Mouse (Mus musculus): ENCODE measurements around the gene Gm5089.
"Not testable (repeated sequence)": the region's sequence is repeated elsewhere in the genome, so short reads cannot be mapped to it uniquely, and the experiment has no call there.

Gene Gm5089

GRCm38 (mm10) chr14:122463734-122464341 lies 12.9 kb upstream of the Gm5089 start:
- DNase-seq (ENCODE audit: low spot score in 2 of 2), result not testable (repeated sequence)

GRCm38 (mm10) chr14:122463080-122463691 lies 12.3 kb upstream of the Gm5089 start:
- DNase-seq (ENCODE audit: low spot score in 2 of 2), result no peak

GRCm38 (mm10) chr14:122462689-122463079 lies 11.8 kb upstream of the Gm5089 start:
- no peak for DNase-seq (ENCODE audit: low spot score in 2 of 2)

GRCm38 (mm10) chr14:122461966-122462365 lies 11.1 kb upstream of the Gm5089 start:
- DNase-seq (ENCODE audit: low spot score in 2 of 2), result no peak

GRCm38 (mm10) chr14:122461500-122461899 lies 10.6 kb upstream of the Gm5089 start:
- DNase-seq (ENCODE audit: low spot score in 2 of 2), result no peak

- no peak for DNase-seq (ENCODE audit: low spot score in 2 of 2)
These were observed 9.3 kb upstream of the Gm5089 start for GRCm38 (mm10) chr14:122460226-122460625.

- DNase-seq (ENCODE audit: low spot score in 2 of 2), result no peak
These were observed 8.9 kb upstream of the Gm5089 start for GRCm38 (mm10) chr14:122459776-122460175.

- not testable (repeated sequence) for DNase-seq (ENCODE audit: low spot score in 2 of 2)
These were observed 8.4 kb upstream of the Gm5089 start for GRCm38 (mm10) chr14:122459332-122459731.

GRCm38 (mm10) chr14:122455562-122455958 lies 4.6 kb upstream of the Gm5089 start:
- DNase-seq (ENCODE audit: low spot score in 2 of 2), result no peak

- no peak for DNase-seq (ENCODE audit: low spot score in 2 of 2)
These were observed 4.1 kb upstream of the Gm5089 start for GRCm38 (mm10) chr14:122454901-122455561.

- DNase-seq (ENCODE audit: low spot score in 2 of 2), result no peak
These were observed 3.3 kb upstream of the Gm5089 start for GRCm38 (mm10) chr14:122453996-122454738.

- no peak for DNase-seq (ENCODE audit: low spot score in 2 of 2)
These were observed 2.6 kb upstream of the Gm5089 start for GRCm38 (mm10) chr14:122453388-122453995.

- no peak for DNase-seq (ENCODE audit: low spot score in 2 of 2)
These were observed 1.9 kb upstream of the Gm5089 start for GRCm38 (mm10) chr14:122452701-122453387.

GRCm38 (mm10) chr14:122451551-122452145 lies 733 bp upstream of the Gm5089 start:
- DNase-seq (ENCODE audit: low spot score in 2 of 2), result no peak

GRCm38 (mm10) chr14:122449601-122450495 lies 1.1 kb downstream of the Gm5089 start:
- DNase-seq (ENCODE audit: low spot score in 2 of 2), result no peak

GRCm38 (mm10) chr14:122436850-122437249 lies 14.1 kb downstream of the Gm5089 start:
- DNase-seq (ENCODE audit: low spot score in 2 of 2), result no peak

- no peak for DNase-seq (ENCODE audit: low spot score in 2 of 2)
These were observed 16.9 kb downstream of the Gm5089 start for GRCm38 (mm10) chr14:122434039-122434438.

GRCm38 (mm10) chr14:122432558-122432957 lies 18.4 kb downstream of the Gm5089 start:
- no peak for DNase-seq (ENCODE audit: low spot score in 2 of 2)

GRCm38 (mm10) chr14:122427654-122428053 lies 23.3 kb downstream of the Gm5089 start:
- DNase-seq (ENCODE audit: low spot score in 2 of 2), result no peak

GRCm38 (mm10) chr14:122427204-122427560 lies 23.7 kb downstream of the Gm5089 start:
- no peak for DNase-seq (ENCODE audit: low spot score in 2 of 2)

Data from thymus, postnatal 10 days (tissue).